Mouse (Mus musculus): Measurements from ENCODE around the gene Rsu1. TPM values are rescaled to one million over a fixed set of nuclear protein-coding genes. Genes with fewer than 3 reads are reported as not detected.

Rsu1 gene
- polyA plus RNA-seq, 1 experiment from 2014 or later, result 134 TPM

DNA sequence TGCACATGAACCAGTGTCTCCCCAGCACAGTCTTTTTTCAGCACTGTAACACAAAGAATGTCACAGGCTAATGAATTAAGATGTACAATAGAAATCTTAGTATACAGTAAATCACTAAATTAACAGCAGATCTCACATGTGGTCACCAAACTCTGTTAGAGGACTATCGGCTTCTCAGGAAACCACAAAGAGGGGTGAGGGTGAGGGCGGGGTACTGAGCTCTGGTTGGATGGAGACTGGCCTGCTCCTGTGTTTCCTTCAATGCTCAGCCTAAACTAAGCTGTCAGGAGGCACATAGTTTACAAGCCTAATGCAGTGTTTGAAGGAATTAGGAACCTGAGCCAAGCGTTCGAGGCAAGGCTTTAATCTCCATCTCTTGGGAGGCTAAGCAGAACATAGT is 8.1 kb downstream of the Rsu1 start:
- no peak for ATAC-seq (ENCODE audit: extremely low read depth, insufficient number of reproducible peaks, low FRiP score, low TSS enrichment)
- no peak overlapping the region for H3K9ac ChIP-seq
- H3K4me1 ChIP-seq, result peaks cover 17% of the 10 kb centered on the region
- peaks cover 53% of the 10 kb centered on the region for H3K36me3 ChIP-seq
- H3K27ac ChIP-seq (replicated peaks), result no peak overlapping the region
- WGBS, result 89% methylated on average over 4 of the region's 4 CpGs
- H3K27me3 ChIP-seq (replicated peaks), result no peaks in the 10 kb centered on the region
- no peak overlapping the region for H3K4me2 ChIP-seq
- H3K9me3 ChIP-seq, result no peaks in the 10 kb centered on the region
- H3K4me3 ChIP-seq, result no peak overlapping the region

DNA sequence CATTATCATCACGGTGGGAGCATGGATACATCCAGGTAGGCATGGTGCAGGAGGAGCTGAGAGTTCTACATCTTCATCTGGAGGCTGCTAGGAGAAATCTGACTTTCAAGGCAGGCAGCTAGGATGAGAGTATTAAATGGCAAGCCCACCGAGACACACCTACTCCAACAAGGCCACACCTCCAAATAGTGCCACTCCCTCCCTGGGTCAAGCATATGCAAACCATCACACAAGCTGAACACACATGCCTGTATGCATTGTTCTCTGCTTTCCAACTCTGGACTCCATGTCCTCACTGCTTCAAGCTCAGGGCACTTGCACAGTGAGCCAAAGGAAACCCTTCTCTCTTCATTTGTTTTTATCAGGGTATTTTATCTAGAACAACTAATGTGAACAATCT is 12.6 kb downstream of the Rsu1 start:
- H3K9ac ChIP-seq, result no peak overlapping the region
- H3K9me3 ChIP-seq, result peaks cover 10% of the 10 kb centered on the region; the same call in 1 of the 2 replicates
- peaks cover 76% of the 10 kb centered on the region for H3K36me3 ChIP-seq
- no peak overlapping the region for H3K27ac ChIP-seq (replicated peaks)
- ATAC-seq (ENCODE audit: extremely low read depth, insufficient number of reproducible peaks, low FRiP score, low TSS enrichment), result no peak
- no peak overlapping the region for H3K4me3 ChIP-seq
- no peak overlapping the region for H3K4me2 ChIP-seq
- H3K4me1 ChIP-seq, result no peaks in the 10 kb centered on the region
- WGBS, result 72% methylated on average over 2 of the region's 2 CpGs
- no peaks in the 10 kb centered on the region for H3K27me3 ChIP-seq (replicated peaks)

DNA sequence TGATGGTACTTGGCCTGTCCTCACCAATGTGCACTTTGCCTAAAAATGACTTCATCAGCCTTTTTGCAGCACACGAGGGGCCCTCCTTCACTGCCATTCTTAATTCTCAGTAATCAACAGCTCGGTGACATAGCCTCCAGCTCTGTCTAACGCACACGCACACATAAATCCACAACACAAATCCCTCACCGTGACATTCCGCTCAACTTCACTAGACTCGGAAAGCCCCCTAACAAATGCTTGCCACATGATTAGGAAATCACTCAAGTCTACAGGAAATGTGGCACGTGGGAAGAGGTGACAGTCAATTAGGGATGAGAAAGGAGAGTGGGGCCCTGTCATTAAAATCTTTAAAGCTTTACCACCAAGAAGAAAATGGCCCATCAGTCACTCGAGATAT is 30.5 kb downstream of the Rsu1 start:
- Histone ChIP-seq H3K4me2 (no peak overlapping the region), H3K9ac (no peak overlapping the region), H3K27ac (replicated peaks) (no peak overlapping the region), H3K4me1 (peaks cover 12% of the 10 kb centered on the region), H3K4me3 (no peak overlapping the region), H3K9me3 (no peaks in the 10 kb centered on the region), H3K27me3 (replicated peaks) (no peaks in the 10 kb centered on the region), H3K36me3 (peaks cover 64% of the 10 kb centered on the region)
- no peak for ATAC-seq (ENCODE audit: extremely low read depth, insufficient number of reproducible peaks, low FRiP score, low TSS enrichment)
- 66% methylated on average over 9 of the region's 9 CpGs for WGBS

DNA sequence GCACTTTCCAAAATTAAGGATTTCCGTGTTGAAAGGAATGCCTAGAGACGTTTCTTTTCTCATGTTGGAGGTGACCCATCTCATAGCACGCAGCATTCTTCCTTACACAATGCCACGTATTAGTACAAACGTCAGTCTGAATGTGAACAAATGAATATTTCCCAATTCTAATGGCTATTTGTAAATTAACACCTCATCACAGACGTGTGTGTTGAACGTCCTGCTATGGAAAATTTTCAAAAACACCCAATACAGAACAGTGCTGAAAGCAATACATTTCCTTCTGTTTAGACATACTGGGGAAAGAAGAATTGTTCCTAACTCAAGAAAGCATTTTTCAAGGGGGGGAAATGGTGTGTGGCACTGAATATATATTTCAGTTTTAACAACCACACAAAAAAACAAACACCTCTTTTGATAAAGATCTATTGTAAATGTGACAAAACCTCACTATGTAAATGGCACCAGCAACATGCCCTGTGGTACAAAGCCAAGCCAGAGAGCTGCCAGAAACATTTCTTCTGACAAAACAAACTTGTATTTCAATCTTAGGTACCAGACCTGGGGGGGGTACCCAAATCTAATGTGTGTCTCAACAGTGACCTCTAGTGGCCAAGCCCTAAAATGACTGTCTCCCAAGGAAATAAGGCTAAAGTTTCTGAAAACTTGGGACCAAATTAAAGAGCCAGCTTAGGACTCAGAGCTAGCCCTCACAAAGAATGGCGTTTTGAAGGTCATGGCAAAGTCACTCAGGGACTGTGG is 33.9 kb downstream of the Rsu1 start:
- no peak overlapping the region for H3K27ac ChIP-seq (replicated peaks)
- H3K4me1 ChIP-seq, result peaks cover 35% of the 10 kb centered on the region

DNA sequence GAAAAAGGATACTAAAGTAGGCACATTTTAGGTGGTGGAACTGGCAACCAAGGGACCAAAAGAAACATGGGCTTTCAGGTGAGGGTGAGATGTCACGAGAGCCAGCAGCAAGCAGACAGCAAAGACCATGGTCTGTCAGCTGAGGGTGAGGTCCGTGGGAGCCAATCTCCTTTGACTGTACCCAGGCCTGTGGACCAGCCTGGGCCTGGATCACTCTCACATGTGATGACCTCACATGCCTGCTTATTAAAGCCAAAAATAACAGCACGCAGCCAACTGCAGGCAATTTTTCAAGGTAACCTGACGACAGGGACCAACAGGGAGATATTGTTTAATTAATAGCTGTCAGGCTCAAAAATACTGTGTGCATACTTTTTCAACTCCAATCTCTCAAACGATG is 35.5 kb downstream of the Rsu1 start:
- Histone ChIP-seq H3K9ac (no peak overlapping the region), H3K4me3 (no peak overlapping the region), H3K27me3 (replicated peaks) (no peaks in the 10 kb centered on the region), H3K27ac (replicated peaks) (peak overlapping the region; percentile 49), H3K9me3 (no peaks in the 10 kb centered on the region), H3K36me3 (peaks cover 27% of the 10 kb centered on the region), H3K4me2 (peak overlapping the region; percentile 30; the same call in 1 of the 2 replicates), H3K4me1 (peaks cover 35% of the 10 kb centered on the region)
- ATAC-seq (ENCODE audit: extremely low read depth, insufficient number of reproducible peaks, low FRiP score, low TSS enrichment), result peak; percentile 65; the same call in 1 of the 2 replicates
- WGBS, result 22% methylated on average over 5 of the region's 5 CpGs

More for the DNA sequence above, 33.9 kb downstream of the Rsu1 start:
- WGBS, result 73% methylated on average over 8 of the region's 8 CpGs
- Histone ChIP-seq H3K4me3 (no peak overlapping the region), H3K27me3 (replicated peaks) (no peaks in the 10 kb centered on the region), H3K36me3 (peaks cover 41% of the 10 kb centered on the region), H3K4me2 (no peak overlapping the region), H3K9ac (no peak overlapping the region), H3K9me3 (no peaks in the 10 kb centered on the region)
- no peak for ATAC-seq (ENCODE audit: extremely low read depth, insufficient number of reproducible peaks, low FRiP score, low TSS enrichment)

DNA sequence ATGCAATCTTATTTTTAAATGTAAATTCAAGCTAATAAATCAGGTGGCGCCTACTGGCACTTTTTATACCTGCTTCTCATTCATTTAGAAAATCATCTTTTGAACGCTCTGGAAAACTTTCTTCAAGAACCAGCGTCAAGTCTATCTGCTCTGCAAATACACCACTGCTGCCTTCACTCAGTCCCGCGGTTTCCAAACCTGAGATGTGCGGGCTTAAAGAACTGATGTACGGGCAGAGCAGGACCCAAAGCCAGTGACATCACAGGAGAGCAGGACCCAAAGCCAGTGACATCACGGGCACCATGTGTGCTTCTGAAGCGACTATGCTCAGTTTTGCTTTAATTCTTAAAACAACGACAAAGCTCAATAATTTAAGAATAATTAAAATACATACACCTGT is 36.4 kb downstream of the Rsu1 start:
- Histone ChIP-seq H3K4me1 (peaks cover 35% of the 10 kb centered on the region), H3K36me3 (peaks cover 25% of the 10 kb centered on the region), H3K9me3 (no peaks in the 10 kb centered on the region), H3K9ac (no peak overlapping the region), H3K27ac (replicated peaks) (no peak overlapping the region), H3K27me3 (replicated peaks) (no peaks in the 10 kb centered on the region), H3K4me2 (no peak overlapping the region), H3K4me3 (no peak overlapping the region)
- ATAC-seq (ENCODE audit: extremely low read depth, insufficient number of reproducible peaks, low FRiP score, low TSS enrichment), result no peak
- WGBS, result 87% methylated on average over 10 of the region's 10 CpGs

DNA sequence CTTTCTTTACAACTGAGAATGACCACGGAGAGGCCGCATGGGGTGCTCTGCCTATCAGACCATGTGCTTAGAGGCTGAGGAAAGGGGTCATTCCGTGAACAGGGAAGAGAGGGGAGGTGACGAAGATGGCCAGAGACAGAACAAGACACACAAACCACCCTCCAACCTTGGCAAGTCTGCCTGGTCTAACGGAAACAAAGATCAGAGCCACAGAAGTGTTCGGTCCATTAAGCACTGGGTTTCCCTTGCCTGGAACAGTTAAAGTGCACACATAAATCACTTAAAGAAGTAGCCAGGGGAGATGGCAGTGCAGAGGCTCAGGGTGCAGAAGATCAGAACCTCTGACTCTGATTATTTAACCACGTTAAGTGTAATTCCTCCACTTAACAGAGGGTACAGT is 37.3 kb downstream of the Rsu1 start:
- Histone ChIP-seq H3K36me3 (peaks cover 25% of the 10 kb centered on the region), H3K9me3 (no peaks in the 10 kb centered on the region), H3K27me3 (replicated peaks) (no peaks in the 10 kb centered on the region), H3K27ac (replicated peaks) (no peak overlapping the region), H3K4me3 (no peak overlapping the region), H3K4me1 (peaks cover 35% of the 10 kb centered on the region), H3K4me2 (peak overlapping the region; percentile 5; the same call in 1 of the 2 replicates), H3K9ac (no peak overlapping the region)
- ATAC-seq (ENCODE audit: extremely low read depth, insufficient number of reproducible peaks, low FRiP score, low TSS enrichment), result no peak
- 52% methylated on average over 7 of the region's 7 CpGs for WGBS

DNA sequence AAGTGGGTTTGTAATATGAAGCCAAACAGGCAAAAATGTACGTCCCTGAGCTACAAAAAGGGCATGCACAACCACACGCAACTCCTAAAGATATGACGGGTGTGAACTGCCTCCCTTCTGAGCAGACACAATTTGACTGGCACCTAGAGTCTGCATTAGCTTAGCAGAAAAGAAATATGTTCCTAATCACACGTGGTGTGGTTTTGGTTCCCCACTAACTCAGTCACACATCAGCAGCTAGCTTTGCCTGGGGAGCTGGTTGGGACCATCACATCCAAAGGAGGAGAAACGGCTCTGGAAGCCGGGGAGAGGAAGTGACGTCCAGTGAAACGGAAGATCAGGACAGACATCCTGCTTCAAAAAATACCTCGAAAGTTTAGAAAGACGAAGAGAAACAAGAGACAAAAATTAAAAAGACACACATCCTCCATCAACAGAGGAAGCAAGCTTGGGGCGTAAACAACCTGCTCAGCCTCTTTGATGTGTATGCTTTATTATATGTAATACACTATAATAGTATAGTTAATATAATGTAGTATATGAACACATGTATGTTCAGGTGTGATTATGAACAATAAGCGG is 37.9 kb downstream of the Rsu1 start:
- no peak for ATAC-seq (ENCODE audit: extremely low read depth, insufficient number of reproducible peaks, low FRiP score, low TSS enrichment)
- WGBS, result 72% methylated on average over 12 of the region's 12 CpGs
- peaks cover 35% of the 10 kb centered on the region for H3K4me1 ChIP-seq

DNA sequence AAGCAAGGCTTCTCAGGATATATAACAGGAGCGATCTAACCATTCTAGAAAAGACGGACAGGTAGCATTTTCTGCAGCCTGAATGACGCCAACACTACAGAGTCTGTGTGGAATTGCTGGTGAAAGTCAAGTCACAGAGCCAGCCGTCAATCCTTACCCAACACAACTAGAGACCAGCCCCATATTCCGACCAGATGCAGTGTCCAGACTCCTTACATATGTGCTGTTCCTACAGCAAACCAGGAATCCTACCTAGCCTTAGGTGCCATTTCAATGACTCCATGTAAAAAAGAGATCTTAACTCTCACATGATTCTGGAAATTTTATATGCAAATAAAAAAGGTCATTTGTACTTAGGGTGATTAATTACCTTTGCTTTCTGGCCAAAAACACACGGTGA is 38.9 kb downstream of the Rsu1 start:
- Histone ChIP-seq H3K4me1 (peaks cover 35% of the 10 kb centered on the region), H3K4me3 (no peak overlapping the region), H3K27ac (replicated peaks) (no peak overlapping the region), H3K36me3 (peaks cover 17% of the 10 kb centered on the region), H3K9ac (no peak overlapping the region), H3K4me2 (no peak overlapping the region), H3K9me3 (no peaks in the 10 kb centered on the region), H3K27me3 (replicated peaks) (no peaks in the 10 kb centered on the region)
- 89% methylated on average over 6 of the region's 6 CpGs for WGBS
- no peak for ATAC-seq (ENCODE audit: extremely low read depth, insufficient number of reproducible peaks, low FRiP score, low TSS enrichment)

More for the DNA sequence above, 37.9 kb downstream of the Rsu1 start:
- Histone ChIP-seq H3K27me3 (replicated peaks) (no peaks in the 10 kb centered on the region), H3K9me3 (no peaks in the 10 kb centered on the region), H3K4me2 (no peak overlapping the region; the same call in 1 of the 2 replicates), H3K27ac (replicated peaks) (no peak overlapping the region), H3K4me3 (no peak overlapping the region), H3K36me3 (peaks cover 21% of the 10 kb centered on the region), H3K9ac (no peak overlapping the region)

DNA sequence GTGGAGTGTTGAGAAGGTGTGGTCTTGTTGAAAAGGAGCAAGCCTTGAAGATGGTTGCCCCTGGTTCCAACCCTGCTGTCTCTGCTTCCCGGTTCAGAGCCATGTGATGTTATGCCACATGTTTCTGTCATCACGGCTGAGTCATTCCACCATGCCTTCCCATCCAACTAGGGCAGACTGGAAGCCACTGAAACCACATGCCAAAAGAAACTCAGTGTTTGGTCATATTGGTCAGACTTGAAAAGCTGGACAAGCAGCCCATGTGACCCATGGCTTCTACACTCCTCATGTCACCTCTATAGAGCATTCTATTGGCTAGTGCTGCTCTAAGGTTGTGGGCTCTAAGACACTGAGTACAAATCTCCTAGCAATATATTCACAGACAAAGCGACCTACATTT is 41.5 kb downstream of the Rsu1 start:
- no peak for ATAC-seq (ENCODE audit: extremely low read depth, insufficient number of reproducible peaks, low FRiP score, low TSS enrichment)
- H3K27ac ChIP-seq (replicated peaks), result no peak overlapping the region
- H3K4me1 ChIP-seq, result peaks cover 30% of the 10 kb centered on the region
- no peak overlapping the region for H3K4me2 ChIP-seq
- H3K9me3 ChIP-seq, result no peaks in the 10 kb centered on the region
- H3K4me3 ChIP-seq, result no peak overlapping the region
- no peak overlapping the region for H3K9ac ChIP-seq
- H3K27me3 ChIP-seq (replicated peaks), result no peaks in the 10 kb centered on the region
- peaks cover 17% of the 10 kb centered on the region for H3K36me3 ChIP-seq
- WGBS, result 90% methylated on average over 3 of the region's 3 CpGs

DNA sequence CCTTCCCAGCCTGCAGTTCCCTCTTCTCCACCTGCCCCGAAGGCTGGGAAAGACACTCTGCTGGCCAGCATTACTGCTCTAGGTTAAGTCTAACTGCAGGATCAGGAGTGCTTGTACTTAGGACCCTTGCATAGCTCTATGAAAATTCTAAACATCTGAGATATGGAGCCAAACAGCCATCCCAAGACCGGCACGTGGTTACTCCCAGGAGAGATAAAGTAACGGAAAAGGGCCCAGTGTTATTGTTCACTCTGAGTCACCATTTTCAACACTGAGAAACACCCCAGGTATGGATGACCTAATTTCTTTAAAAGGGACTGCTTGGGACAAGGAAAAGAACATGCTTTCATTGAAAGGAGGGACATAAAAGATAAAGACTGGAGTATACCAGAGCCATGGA is 45.2 kb downstream of the Rsu1 start:
- ATAC-seq (ENCODE audit: extremely low read depth, insufficient number of reproducible peaks, low FRiP score, low TSS enrichment), result no peak
- no peaks in the 10 kb centered on the region for H3K27me3 ChIP-seq (replicated peaks)
- peaks cover 41% of the 10 kb centered on the region for H3K36me3 ChIP-seq
- no peak overlapping the region for H3K9ac ChIP-seq
- H3K27ac ChIP-seq (replicated peaks), result 0 out of 2 replicates have a peak overlapping the region, but pooled peaks have one; percentile 42
- no peaks in the 10 kb centered on the region for H3K9me3 ChIP-seq
- peaks cover 19% of the 10 kb centered on the region for H3K4me1 ChIP-seq
- H3K4me2 ChIP-seq, result no peak overlapping the region
- H3K4me3 ChIP-seq, result no peak overlapping the region
- 38% methylated on average over 4 of the region's 4 CpGs for WGBS

DNA sequence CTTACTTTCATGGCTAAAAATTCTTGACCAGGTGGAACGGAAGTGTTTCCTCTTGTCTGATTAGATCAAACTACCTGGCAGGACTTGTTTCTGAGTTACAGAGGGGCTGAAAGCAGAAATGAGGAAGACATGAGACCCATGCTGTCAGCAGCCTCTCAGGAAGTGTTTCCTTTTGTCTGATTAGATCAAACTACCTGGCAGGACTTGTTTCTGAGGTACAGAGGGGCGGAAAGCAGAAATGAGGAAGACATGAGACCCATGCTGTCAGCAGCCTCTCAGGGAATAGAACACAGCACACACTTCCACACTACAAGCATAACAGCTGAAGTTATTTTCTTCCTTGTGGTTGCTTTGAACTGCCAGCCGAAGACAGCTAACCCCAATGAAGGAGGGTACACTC is 46.7 kb downstream of the Rsu1 start:
- peaks cover 31% of the 10 kb centered on the region for H3K36me3 ChIP-seq
- H3K4me2 ChIP-seq, result no peak overlapping the region
- H3K9ac ChIP-seq, result no peak overlapping the region
- H3K4me3 ChIP-seq, result no peak overlapping the region
- H3K4me1 ChIP-seq, result peaks cover 19% of the 10 kb centered on the region
- ATAC-seq (ENCODE audit: extremely low read depth, insufficient number of reproducible peaks, low FRiP score, low TSS enrichment), result no peak
- WGBS, result 68% methylated on average over 3 of the region's 3 CpGs
- H3K9me3 ChIP-seq, result no peaks in the 10 kb centered on the region
- H3K27me3 ChIP-seq (replicated peaks), result no peaks in the 10 kb centered on the region
- no peak overlapping the region for H3K27ac ChIP-seq (replicated peaks)

Data from heart, embryonic 13.5 days (tissue).